Mouse (Mus musculus) hindbrain, embryonic 13.5 days (tissue): Measurements from ENCODE around the gene Gzmd. TPM values are rescaled to one million over a fixed set of nuclear protein-coding genes. Genes with fewer than 3 reads are reported as not detected.
"Not testable (repeated sequence)": the region's sequence is repeated elsewhere in the genome, so short reads cannot be mapped to it uniquely, and the experiment has no call there.

Experiments
- ATAC-seq: fragments of 200-750 bp; cut with Nextera tagmentation; 2 replicates; pipeline ENCODE4 v1.8.0; 2017; ENCODE audit warnings: moderate TSS enrichment; ENCODE audit not compliant: low FRiP score
- H3K27ac ChIP-seq: fragments of 300-500 bp; sonication (generic); 2 replicates; pipeline ENCODE4 v1.5.1; 2015; ENCODE audit warnings: inconsistent platforms, mild to moderate bottlenecking, moderate library complexity
- H3K27me3 ChIP-seq: fragments of 300-500 bp; sonication (generic); 2 replicates; pipeline ENCODE4 v1.6.1; 2015; ENCODE audit warnings: mild to moderate bottlenecking, inconsistent platforms
- H3K36me3 ChIP-seq: fragments of 300-500 bp; sonication (generic); 2 replicates; pipeline ENCODE4 v1.6.1; 2015; ENCODE audit warnings: mild to moderate bottlenecking, inconsistent platforms
- H3K4me1 ChIP-seq: fragments of 300-500 bp; sonication (generic); replicated peaks from 2 replicates; pipeline ENCODE4 v1.6.1; 2015; ENCODE audit warnings: inconsistent platforms
- H3K4me2 ChIP-seq: fragments of 300-500 bp; sonication (generic); 2 replicates; pipeline ENCODE4 v1.6.1; 2015; ENCODE audit warnings: inconsistent platforms, mild to moderate bottlenecking, moderate library complexity
- H3K4me3 ChIP-seq: fragments of 300-500 bp; sonication (generic); 2 replicates; pipeline ENCODE4 v1.5.1; 2015; ENCODE audit warnings: mild to moderate bottlenecking, inconsistent platforms
- H3K9ac ChIP-seq: fragments of 300-500 bp; sonication (generic); 2 replicates; pipeline ENCODE4 v1.6.1; 2015; ENCODE audit warnings: mild to moderate bottlenecking, inconsistent platforms
- H3K9me3 ChIP-seq: fragments of 300-500 bp; sonication (generic); 2 replicates; pipeline ENCODE4 v1.6.1; 2016; ENCODE audit warnings: inconsistent platforms
- WGBS: fragments of 180-500 bp; shearing (Covaris S2); methylation state at CpG from one replicate; pipeline ENCODE4 v1.1.7; 2015; 5-methylcytosine and 5-hydroxymethylcytosine counted together
- polyA plus RNA-seq: library from polyadenylated mRNA; unstranded; fragments of >200 nt; fragmentation: Nextera tagmentation; extraction: Ambion mirVana; gene quantifications from 2 replicates; pipeline ENCODE4 v1.2.1, GENCODE M21; 2015

The Gzmd gene
- polyA plus RNA-seq, 1 experiment from 2014 or later = not detected

DNA sequence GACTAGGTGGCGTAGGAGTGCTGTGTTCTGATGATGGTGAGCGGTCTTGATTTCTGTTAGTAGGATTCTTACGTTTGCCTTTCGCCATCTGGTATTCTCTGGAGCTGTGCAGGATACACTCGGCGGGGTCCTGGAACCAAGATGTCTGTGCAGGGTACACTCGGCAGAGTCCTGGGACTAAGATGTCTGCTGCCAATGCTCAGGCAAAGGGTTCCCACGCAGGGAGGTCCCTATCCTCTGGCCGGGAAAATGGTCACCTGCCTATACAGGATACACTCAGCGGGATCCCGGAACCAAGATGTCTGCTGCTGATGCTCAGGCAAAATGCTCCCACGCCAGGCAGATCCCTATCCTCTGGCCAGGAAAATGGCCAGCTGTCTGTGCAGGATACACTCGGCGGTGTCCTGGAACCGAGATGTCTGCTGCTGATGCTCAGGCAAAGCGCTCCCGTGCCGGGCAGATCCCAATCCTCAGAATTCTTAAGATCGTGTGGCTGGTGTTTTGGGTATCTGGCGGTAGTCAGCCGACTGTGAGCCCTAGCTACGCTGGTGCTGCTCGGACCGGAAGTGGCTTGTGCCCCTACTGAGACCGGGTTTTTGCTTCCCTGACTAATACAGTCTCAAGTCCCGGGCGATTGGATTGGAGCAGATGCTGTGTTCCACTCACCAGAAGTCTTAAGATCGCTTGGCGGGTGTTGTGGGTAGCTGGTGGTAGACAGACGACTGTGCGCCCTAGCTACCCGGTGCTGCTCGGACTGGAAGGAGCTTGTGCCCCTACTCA, 16.7 kb downstream of the Gzmd start:
- not testable (repeated sequence) for H3K36me3 ChIP-seq, H3K9me3 ChIP-seq, H3K27me3 ChIP-seq, H3K4me1 ChIP-seq, ATAC-seq, H3K27ac ChIP-seq, H3K4me3 ChIP-seq, H3K9ac ChIP-seq, H3K4me2 ChIP-seq
- WGBS = 93% methylated on average over 33 of the region's 33 CpGs

DNA sequence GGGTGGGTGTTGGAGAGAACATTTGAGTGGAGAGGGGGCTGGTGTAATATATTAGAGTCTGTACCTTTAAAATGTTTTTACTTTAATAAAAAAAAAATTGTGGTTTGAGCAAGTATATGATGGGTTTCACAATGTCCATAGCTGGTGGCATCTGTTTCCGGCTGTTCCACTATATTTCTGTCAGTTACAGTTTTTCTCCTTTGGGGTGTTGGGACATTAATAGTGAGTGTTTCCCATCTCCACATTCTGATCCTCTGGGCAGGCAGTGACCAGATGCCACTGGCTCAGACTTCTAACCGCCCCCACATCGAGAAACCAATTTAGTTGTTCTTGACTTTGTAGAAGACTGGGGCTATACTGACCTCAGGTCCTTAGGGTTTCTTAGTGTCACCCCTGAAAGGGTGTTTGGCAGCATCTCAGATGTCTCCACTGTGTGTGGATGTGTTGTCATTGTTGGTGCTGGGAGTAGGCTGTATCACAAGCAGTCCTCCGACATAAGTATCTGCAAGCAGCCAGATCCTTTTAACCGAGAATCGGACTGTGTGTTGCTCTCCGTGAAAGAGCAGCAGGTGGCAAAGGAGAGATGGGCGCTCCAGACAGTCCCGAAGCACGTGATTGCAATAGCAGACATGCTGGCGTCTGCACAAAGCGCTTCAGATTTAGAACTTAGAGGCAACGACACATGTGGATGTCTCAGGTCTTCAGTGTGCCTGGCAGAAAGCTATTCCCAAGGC, 26.8 kb downstream of the Gzmd start:
- Histone ChIP-seq H3K9me3 (no peaks in the 10 kb centered on the region), H3K27me3 (no peaks in the 10 kb centered on the region), H3K4me3 (no peak overlapping the region), H3K36me3 (no peaks in the 10 kb centered on the region), H3K9ac (no peak overlapping the region), H3K4me2 (no peak overlapping the region), H3K4me1 (no peaks in the 10 kb centered on the region), H3K27ac (no peak overlapping the region)
- WGBS = 82% methylated on average over 13 of the region's 13 CpGs
- no peak for ATAC-seq

DNA sequence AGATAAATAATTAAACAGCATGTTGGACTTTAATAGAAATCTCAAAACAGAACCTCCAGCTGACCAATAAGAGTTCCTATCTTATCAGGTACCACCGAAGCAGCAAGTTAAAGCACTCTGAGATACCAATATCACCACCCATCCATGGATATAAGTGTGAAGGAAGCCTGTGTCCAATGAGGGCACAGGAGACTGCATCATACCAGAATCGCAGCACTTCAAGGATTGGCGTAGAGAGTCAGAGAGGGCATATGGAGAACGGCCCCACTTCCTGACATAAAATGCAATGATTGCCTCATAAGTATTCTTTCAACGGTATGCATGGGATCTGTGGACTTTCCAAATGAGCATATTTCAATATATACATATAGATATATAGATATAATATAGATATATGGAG, 27.4 kb downstream of the Gzmd start:
- Histone ChIP-seq H3K4me2 (no peak overlapping the region), H3K9ac (no peak overlapping the region), H3K4me1 (no peaks in the 10 kb centered on the region), H3K36me3 (no peaks in the 10 kb centered on the region), H3K4me3 (no peak overlapping the region), H3K27ac (no peak overlapping the region), H3K27me3 (no peaks in the 10 kb centered on the region), H3K9me3 (no peaks in the 10 kb centered on the region)
- WGBS = 96% methylated on average over 5 of the region's 5 CpGs
- ATAC-seq = no peak

DNA sequence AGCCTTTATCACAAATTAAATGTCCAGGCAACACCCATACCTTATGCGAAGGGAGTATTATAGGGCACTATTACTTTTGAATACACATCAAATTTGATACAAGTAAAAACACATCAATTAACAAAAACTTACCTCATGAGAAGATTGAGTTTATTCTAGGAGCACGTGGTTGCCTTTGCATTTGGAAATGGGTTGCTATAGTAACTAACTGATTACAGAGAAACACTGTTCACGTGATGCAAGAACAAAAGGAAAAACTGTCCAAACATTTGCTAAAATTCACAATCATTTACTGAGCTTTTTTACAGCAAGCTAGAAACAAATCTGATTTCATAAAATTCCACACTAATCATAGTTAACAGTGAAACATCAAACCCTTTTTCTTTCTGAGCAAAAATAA, 29.0 kb downstream of the Gzmd start:
- Histone ChIP-seq H3K27me3 (no peaks in the 10 kb centered on the region), H3K9ac (no peak overlapping the region), H3K36me3 (no peaks in the 10 kb centered on the region), H3K27ac (no peak overlapping the region), H3K9me3 (no peaks in the 10 kb centered on the region), H3K4me1 (no peaks in the 10 kb centered on the region), H3K4me2 (no peak overlapping the region), H3K4me3 (no peak overlapping the region)
- 75% methylated on average over 3 of the region's 3 CpGs for WGBS
- ATAC-seq = no peak

DNA sequence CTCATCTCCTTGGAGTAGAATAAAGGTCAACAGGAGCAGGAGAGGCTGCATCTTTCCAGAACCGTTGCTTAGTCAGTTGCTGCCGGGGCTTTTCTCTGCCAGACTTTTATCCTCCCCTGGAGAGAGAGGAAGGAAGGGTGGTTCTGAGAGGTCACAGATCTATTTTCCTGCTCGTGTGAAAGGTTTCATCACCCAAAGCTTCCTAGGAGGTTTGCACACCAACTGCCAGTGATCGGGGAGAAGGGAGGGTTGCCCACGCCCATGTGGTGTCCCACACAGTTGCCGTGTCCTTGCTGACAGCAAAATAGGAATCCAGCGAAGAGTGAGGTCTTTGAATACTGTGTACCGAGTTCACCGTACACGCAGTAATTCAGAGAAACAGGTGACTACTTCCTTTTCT, 30.0 kb downstream of the Gzmd start, which contains the start of gene Ctsg:
TSS of gene Ctsg (minus strand) at position 189 of the 400 bp plus-strand sequence.
- Histone ChIP-seq H3K4me2 (no peak within 1 kb of the TSS), H3K9me3 (no peaks in the 10 kb centered on the region), H3K27me3 (no peaks in the 10 kb centered on the region), H3K27ac (no peak within 1 kb of the TSS), H3K4me1 (no peaks in the 10 kb centered on the region), H3K4me3 (no peak within 1 kb of the TSS), H3K9ac (no peak within 1 kb of the TSS), H3K36me3 (no peaks in the 10 kb centered on the region)
- 83% methylated on average over 10 of the region's 10 CpGs for WGBS
- no peak for ATAC-seq

DNA sequence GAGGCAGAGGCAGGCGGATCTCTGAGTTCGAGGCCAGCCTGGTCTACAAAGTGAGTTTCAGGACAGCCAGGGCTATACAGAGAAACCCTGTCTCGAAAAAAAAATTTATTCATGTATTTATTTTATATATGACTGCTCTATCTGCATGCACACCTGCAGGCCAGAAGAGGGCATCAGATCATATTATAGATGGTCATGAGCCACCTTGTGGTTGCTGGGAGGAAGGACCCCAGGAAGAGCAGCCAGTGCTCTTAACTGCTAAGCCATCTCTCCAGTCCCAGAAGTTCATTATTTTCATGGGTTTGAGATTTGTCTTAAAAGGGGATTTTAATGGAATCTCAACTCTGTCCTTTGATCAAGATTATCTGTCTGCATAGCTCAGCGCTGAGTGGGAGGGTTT, 33.5 kb downstream of the Gzmd start:
- no peak overlapping the region for H3K4me3 ChIP-seq
- no peaks in the 10 kb centered on the region for H3K27me3 ChIP-seq
- no peaks in the 10 kb centered on the region for H3K4me1 ChIP-seq
- H3K9ac ChIP-seq = no peak overlapping the region
- no peaks in the 10 kb centered on the region for H3K9me3 ChIP-seq
- 81% methylated on average over 4 of the region's 4 CpGs for WGBS
- no peak for ATAC-seq
- no peak overlapping the region for H3K4me2 ChIP-seq
- no peaks in the 10 kb centered on the region for H3K36me3 ChIP-seq
- H3K27ac ChIP-seq = no peak overlapping the region

DNA sequence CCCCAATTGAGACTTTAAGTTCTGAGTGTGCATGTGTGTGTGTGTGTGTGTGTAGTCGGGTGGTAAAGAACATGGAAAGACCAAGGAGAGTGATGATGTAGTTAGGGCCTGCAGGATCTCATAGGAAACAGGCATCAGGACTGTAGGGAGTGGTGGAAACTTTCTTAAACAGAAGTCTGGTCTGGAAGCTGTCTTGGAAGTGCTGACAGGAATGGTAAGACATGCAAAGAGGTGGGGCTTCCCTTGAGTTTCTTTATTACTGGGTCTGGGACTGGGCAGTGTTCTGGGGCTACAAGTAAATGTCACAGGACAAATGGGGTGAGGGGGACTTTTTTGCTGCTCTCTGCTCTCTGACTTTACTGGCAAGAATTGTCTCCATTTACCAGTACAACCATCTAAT, 34.8 kb downstream of the Gzmd start:
- no peaks in the 10 kb centered on the region for H3K27me3 ChIP-seq
- H3K4me1 ChIP-seq = no peaks in the 10 kb centered on the region
- no peak overlapping the region for H3K4me3 ChIP-seq
- 90% methylated on average over 1 of the region's 1 CpGs for WGBS
- ATAC-seq = no peak
- no peak overlapping the region for H3K9ac ChIP-seq
- no peaks in the 10 kb centered on the region for H3K36me3 ChIP-seq
- no peak overlapping the region for H3K27ac ChIP-seq
- no peaks in the 10 kb centered on the region for H3K9me3 ChIP-seq
- H3K4me2 ChIP-seq = no peak overlapping the region

DNA sequence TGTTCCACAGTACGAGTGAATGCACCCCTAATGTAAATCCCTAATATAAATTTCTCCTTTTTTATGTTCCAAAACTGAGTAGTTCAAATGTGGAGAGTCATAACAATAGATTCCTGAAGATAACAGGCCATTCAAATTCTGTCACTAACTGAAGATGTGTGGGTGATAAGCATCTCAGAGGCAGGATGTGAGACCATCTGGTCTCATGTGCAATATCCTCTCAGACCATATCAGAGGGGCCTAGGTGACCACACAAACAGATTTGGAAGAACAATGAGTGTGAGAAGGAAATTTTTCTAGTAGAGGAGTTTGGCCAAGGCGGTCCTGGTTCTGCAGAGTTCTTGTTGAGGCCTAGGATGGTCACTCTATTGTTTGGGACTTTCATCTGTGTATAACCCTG, 39.1 kb downstream of the Gzmd start:
- no peaks in the 10 kb centered on the region for H3K27me3 ChIP-seq
- no peaks in the 10 kb centered on the region for H3K4me1 ChIP-seq
- no peak overlapping the region for H3K4me2 ChIP-seq
- H3K9ac ChIP-seq = no peak overlapping the region
- no peaks in the 10 kb centered on the region for H3K9me3 ChIP-seq
- H3K36me3 ChIP-seq = no peaks in the 10 kb centered on the region
- WGBS = 77% methylated on average over 2 of the region's 2 CpGs
- H3K27ac ChIP-seq = no peak overlapping the region
- no peak for ATAC-seq
- H3K4me3 ChIP-seq = no peak overlapping the region

DNA sequence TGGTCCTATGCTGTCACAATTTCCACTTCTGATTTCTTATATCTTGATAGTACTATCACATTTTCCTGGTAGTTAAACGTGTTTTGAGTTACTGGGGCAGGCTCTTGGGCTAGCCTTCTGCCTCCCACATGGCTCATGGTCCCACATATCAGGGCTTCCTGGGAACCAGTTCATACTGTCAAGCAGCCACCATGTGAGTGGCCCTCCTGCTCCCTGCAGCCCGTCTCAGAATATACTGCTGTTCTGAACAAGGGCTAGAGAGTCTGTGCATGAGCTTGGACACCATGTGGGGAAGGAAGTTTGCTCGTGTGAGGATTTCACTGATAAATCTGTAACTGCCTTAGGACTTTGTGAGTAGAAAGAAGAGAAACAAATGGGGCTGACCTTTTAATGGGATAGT, 45.7 kb downstream of the Gzmd start:
- no peak for ATAC-seq
- Histone ChIP-seq H3K27me3 (no peaks in the 10 kb centered on the region), H3K4me1 (no peaks in the 10 kb centered on the region), H3K4me3 (no peak overlapping the region), H3K36me3 (no peaks in the 10 kb centered on the region), H3K9me3 (no peaks in the 10 kb centered on the region), H3K27ac (no peak overlapping the region), H3K4me2 (no peak overlapping the region), H3K9ac (no peak overlapping the region)
- 78% methylated on average over 3 of the region's 3 CpGs for WGBS

DNA sequence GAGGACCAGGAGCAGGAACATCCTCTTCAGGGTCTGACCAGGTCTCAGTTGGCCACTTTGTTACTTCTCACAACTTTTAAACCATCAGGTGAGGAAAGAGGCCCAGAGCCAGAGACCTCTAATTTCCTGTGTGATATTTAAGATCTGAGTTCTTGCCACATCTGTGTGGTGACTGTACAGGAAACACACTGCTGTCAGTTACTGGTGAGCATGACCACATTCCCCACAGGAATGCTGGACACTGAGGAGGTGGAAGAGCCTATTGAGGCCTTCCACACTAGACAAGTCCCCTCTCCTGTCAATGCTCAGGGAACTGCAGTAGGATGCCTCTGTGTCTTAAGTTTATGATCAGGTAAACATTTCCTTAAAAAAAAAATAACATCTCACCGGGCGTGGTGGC, 47.2 kb downstream of the Gzmd start, which contains the start of gene Mcpt8:
TSS of gene Mcpt8 (minus strand) at position 107 of the 400 bp plus-strand sequence.
- Histone ChIP-seq H3K27ac (no peak within 1 kb of the TSS), H3K9ac (no peak within 1 kb of the TSS), H3K27me3 (no peaks in the 10 kb centered on the region), H3K9me3 (no peaks in the 10 kb centered on the region), H3K4me1 (no peaks in the 10 kb centered on the region), H3K4me2 (no peak within 1 kb of the TSS), H3K4me3 (no peak within 1 kb of the TSS), H3K36me3 (no peaks in the 10 kb centered on the region)
- WGBS = 97% methylated on average over 2 of the region's 2 CpGs
- ATAC-seq = no peak

DNA sequence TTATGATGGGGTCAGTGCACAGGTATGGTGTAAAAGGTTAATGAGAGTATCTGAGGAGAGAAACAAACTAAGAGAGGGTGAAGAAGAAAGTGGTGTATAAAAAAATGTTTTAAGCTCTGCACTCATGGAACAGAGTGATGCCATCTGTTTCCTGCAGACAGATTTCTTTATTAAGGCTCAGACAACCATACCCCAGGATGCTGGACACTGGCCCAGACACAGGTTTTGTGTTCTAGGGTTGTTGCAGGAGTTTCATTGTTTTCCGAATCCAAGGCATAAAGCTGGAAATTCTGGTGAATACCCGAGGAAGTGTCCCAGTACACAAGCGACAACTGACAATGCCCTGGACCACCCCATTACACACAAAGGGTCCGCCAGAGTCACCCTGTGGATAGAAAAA, 50.4 kb downstream of the Gzmd start:
- Histone ChIP-seq H3K9me3 (no peaks in the 10 kb centered on the region), H3K27me3 (no peaks in the 10 kb centered on the region), H3K36me3 (no peaks in the 10 kb centered on the region), H3K4me2 (no peak overlapping the region), H3K27ac (no peak overlapping the region), H3K4me3 (no peak overlapping the region), H3K4me1 (no peaks in the 10 kb centered on the region), H3K9ac (no peak overlapping the region)
- 72% methylated on average over 4 of the region's 4 CpGs for WGBS
- ATAC-seq = no peak
